ENCODE assay signal across 10 mouse cellular contexts in genomic region chr4:150472751-150473436, GRCm38 (mm10).
DNase-seq lines count a peak whose midpoint lies in the region; ATAC-seq lines count a peak whose summit lies in the region.
"Had no signal": no experiment of that assay in that cellular context is flagged by ENCODE, and none has a peak within 500 bp of the region (broad histone marks: within the 10 kb centered on the region; RNA-seq: fewer than 3 reads in every experiment).

No protein-coding gene starts in this region.

- no peak for DNase-seq in heart, postnatal 4 days
- peak; percentile 74 for DNase-seq in 416B (ENCODE audit: low read depth)
- peak; percentile 51 to 57 for DNase-seq in adrenal gland, postnatal 36 days
- DNase-seq in cerebellum, adult 11-12 months = no peak
- DNase-seq in layer of hippocampus, postnatal 36 days = no peak
- DNase-seq: cerebellum, adult 2 months; kidney, adult 18-20 months had no signal

- no peak overlapping the region for H3K4me3 ChIP-seq in heart, embryonic 16.5 days (ENCODE audit: low read length)

- H3K4me2 ChIP-seq in heart, embryonic 16.5 days (ENCODE audit: low read depth, low read length) = no peak overlapping the region

- no peaks in the 10 kb centered on the region for H3K27me3 ChIP-seq in heart, embryonic 16.5 days (ENCODE audit: control insufficient read depth, insufficient read depth, low read length)

- no peak overlapping the region for H3K9ac ChIP-seq in heart, embryonic 16.5 days (ENCODE audit: low read length)

- H3K4me1 ChIP-seq in heart, embryonic 16.5 days (ENCODE audit: control insufficient read depth, insufficient read depth, low read length) = peaks cover 41% of the 10 kb centered on the region

- 43% methylated on average over 10 of the region's 10 CpGs for WGBS in heart, embryonic 16.5 days

- H3K9me3 ChIP-seq in heart, embryonic 16.5 days (replicated peaks; ENCODE audit: control insufficient read depth, low read length) = no peaks in the 10 kb centered on the region

- no peak for ATAC-seq in heart, embryonic 16.5 days (replicated peaks; ENCODE audit: extremely low read depth, insufficient read depth, low FRiP score)
- peak; percentile 90 for ATAC-seq in megakaryocyte, adult 5-6 weeks (ENCODE audit: poor library complexity, severe bottlenecking)
- no peak for ATAC-seq in erythroblast, adult 5-6 weeks (replicated peaks; ENCODE audit: low FRiP score, poor library complexity, severe bottlenecking)

- H3K27ac ChIP-seq in heart, embryonic 16.5 days (ENCODE audit: low read length) = peak overlapping the region; percentile 90

- H3K36me3 ChIP-seq in heart, embryonic 16.5 days (ENCODE audit: control insufficient read depth, insufficient read depth) = peaks cover 4% of the 10 kb centered on the region; the same call in 1 of the 2 replicates

Comparison
In these comparisons a context has a peak if more than half of its experiments do, and no peak if none do; other contexts are left out.
1. DNase-seq: peak in 416B (single experiment) and adrenal gland, postnatal 36 days (2 of 2); none in heart, postnatal 4 days (single experiment), cerebellum, adult 11-12 months (single experiment) and layer of hippocampus, postnatal 36 days (0 of 2).